14 mouse cellular contexts compared by ENCODE assay signal in genomic region chr7:18924321-18924720, GRCm38 (mm10). TPM values are rescaled to one million over a fixed set of nuclear protein-coding genes. Genes with fewer than 3 reads are reported as not detected.
DNase-seq lines count a peak whose midpoint lies in the region; ATAC-seq and TF ChIP-seq lines count a peak whose summit lies in the region.
"Had no signal": no experiment of that assay in that cellular context is flagged by ENCODE, and none has a peak within 500 bp of the region (broad histone marks: within the 10 kb centered on the region; RNA-seq: fewer than 3 reads in every experiment).

No protein-coding gene starts in this region.

- no peak for TF ChIP-seq CTCF in layer of hippocampus, adult 2 months (conservative IDR thresholded peaks at IDR 0.05)

- H3K4me1 ChIP-seq in forebrain, embryonic 13.5 days, result peaks cover 67% of the 10 kb centered on the region
- H3K4me1 ChIP-seq in midbrain, embryonic 10.5 days, result peaks cover 81% of the 10 kb centered on the region
- peaks cover 70% of the 10 kb centered on the region for H3K4me1 ChIP-seq in neural tube, embryonic 15.5 days

- no peaks in the 10 kb centered on the region for H3K9me3 ChIP-seq in forebrain, embryonic 13.5 days (replicated peaks)
- no peaks in the 10 kb centered on the region for H3K9me3 ChIP-seq in midbrain, embryonic 10.5 days (replicated peaks)
- no peaks in the 10 kb centered on the region for H3K9me3 ChIP-seq in neural tube, embryonic 15.5 days (replicated peaks)

- no peak overlapping the region for H3K4me3 ChIP-seq in layer of hippocampus, adult 2 months
- H3K4me3 ChIP-seq in forebrain, embryonic 13.5 days, result no peak overlapping the region
- H3K4me3 ChIP-seq in midbrain, embryonic 10.5 days, result peak overlapping the region; percentile 35; the same call in 1 of the 2 replicates
- H3K4me3 ChIP-seq in neural tube, embryonic 15.5 days (replicated peaks), result no peak overlapping the region

- H3K27me3 ChIP-seq in forebrain, embryonic 13.5 days, result no peaks in the 10 kb centered on the region
- 0 out of 2 replicates have a peak, but pooled peaks cover 9% of the 10 kb centered on the region for H3K27me3 ChIP-seq in midbrain, embryonic 10.5 days (ENCODE audit: low read depth, poor library complexity, severe bottlenecking)
- H3K27me3 ChIP-seq in neural tube, embryonic 15.5 days (replicated peaks), result no peaks in the 10 kb centered on the region

- DNase-seq in layer of hippocampus, adult 2 months (ENCODE audit: low spot score in 2 of 2), result no peak
- DNase-seq in layer of hippocampus, adult 9-11 months, result no peak
- DNase-seq in midbrain, embryonic 10.5 days (ENCODE audit: low spot score), result no peak
- DNase-seq in adrenal gland, adult (ENCODE audit: inconsistent age in 2 of 2, low spot score in 1 of 2), result no peak
- no peak for DNase-seq in yolk sac, embryonic 10.5 days (ENCODE audit: low spot score)
- no peak for DNase-seq in kidney, adult 11 months
- DNase-seq: adrenal gland, postnatal 36 days; heart, postnatal 4 days; kidney, postnatal 14 days had no signal

- H3K4me2 ChIP-seq in forebrain, embryonic 13.5 days, result peak overlapping the region; percentile 46
- peak overlapping the region; percentile 79 for H3K4me2 ChIP-seq in neural tube, embryonic 15.5 days

- ATAC-seq in forebrain, embryonic 13.5 days, result no peak
- no peak for ATAC-seq in neural tube, embryonic 15.5 days (ENCODE audit: low FRiP score)

- H3K9ac ChIP-seq in forebrain, embryonic 13.5 days, result peak overlapping the region; percentile 37; the same call in 1 of the 2 replicates
- no peak overlapping the region; the same call in 1 of the 2 replicates for H3K9ac ChIP-seq in neural tube, embryonic 15.5 days (replicated peaks)

- H3K36me3 ChIP-seq in forebrain, embryonic 13.5 days (ENCODE audit: poor library complexity, severe bottlenecking), result no peaks in the 10 kb centered on the region
- peaks cover 3% of the 10 kb centered on the region; the same call in 1 of the 2 replicates for H3K36me3 ChIP-seq in midbrain, embryonic 10.5 days
- no peaks in the 10 kb centered on the region for H3K36me3 ChIP-seq in neural tube, embryonic 15.5 days

- H3K27ac ChIP-seq in layer of hippocampus, adult 2 months, result peak overlapping the region; percentile 99
- H3K27ac ChIP-seq in forebrain, embryonic 13.5 days, result peak overlapping the region; percentile 90
- peak overlapping the region; percentile 99 for H3K27ac ChIP-seq in midbrain, embryonic 10.5 days (replicated peaks)
- peak overlapping the region; percentile 92 for H3K27ac ChIP-seq in neural tube, embryonic 15.5 days (replicated peaks)

- 6% methylated on average over 8 of the region's 8 CpGs for WGBS in forebrain, embryonic 13.5 days
- 11% methylated on average over 8 of the region's 8 CpGs for WGBS in midbrain, embryonic 10.5 days
- 4% methylated on average over 8 of the region's 8 CpGs for WGBS in neural tube, embryonic 15.5 days

RNA-seq across cellular contexts. Expression of gene Nova2, which starts 1.4 kb away (rescaled TPM):
- total RNA-seq in layer of hippocampus, adult 2 months (2021), result 10 to 100 TPM; 82.7 to 85.4 TPM
- polyA plus RNA-seq in forebrain, embryonic 13.5 days (2015; fragmentation: Nextera tagmentation; extraction: Ambion mirVana), result 12.3 and 13.7 TPM in 2 replicates
- polyA plus RNA-seq in midbrain, embryonic 10.5 days (2016; fragmentation: Nextera tagmentation; extraction: Ambion mirVana), result 3.9 and 6.2 TPM in 2 replicates
- polyA plus RNA-seq in neural tube, embryonic 15.5 days (2015; fragmentation: Nextera tagmentation; extraction: Ambion mirVana), result 9.4 and 10.6 TPM in 2 replicates
- total RNA-seq: granulocyte monocyte progenitor cell, adult 5-6 weeks; neutrophil, adult 5-6 weeks had no signal
- polyA plus RNA-seq: CD4-positive, CD25-positive, alpha-beta regulatory T cell, adult 4 months had no signal

RNA-seq across cellular contexts. Expression of gene Ccdc61, which starts 14.1 kb away (rescaled TPM):
- 10 to 100 TPM; 10.9 to 12.6 TPM for total RNA-seq in layer of hippocampus, adult 2 months (2021)
- polyA plus RNA-seq in forebrain, embryonic 13.5 days (2015; fragmentation: Nextera tagmentation; extraction: Ambion mirVana), result 25.6 and 27.9 TPM in 2 replicates
- polyA plus RNA-seq in midbrain, embryonic 10.5 days (2016; fragmentation: Nextera tagmentation; extraction: Ambion mirVana), result 38.5 and 38.7 TPM in 2 replicates
- polyA plus RNA-seq in neural tube, embryonic 15.5 days (2015; fragmentation: Nextera tagmentation; extraction: Ambion mirVana), result 29.9 and 31.9 TPM in 2 replicates

RNA-seq across cellular contexts. Expression of gene Pglyrp1, which starts 53.2 kb away (rescaled TPM):
- 10 to 100 TPM; 15.1 to 15.2 TPM for total RNA-seq in layer of hippocampus, adult 2 months (2021)
- polyA plus RNA-seq in forebrain, embryonic 13.5 days (2015; fragmentation: Nextera tagmentation; extraction: Ambion mirVana), result 7.4 and 8.2 TPM in 2 replicates
- 1.6 and 1.7 TPM in 2 replicates for polyA plus RNA-seq in midbrain, embryonic 10.5 days (2016; fragmentation: Nextera tagmentation; extraction: Ambion mirVana)
- polyA plus RNA-seq in neural tube, embryonic 15.5 days (2015; fragmentation: Nextera tagmentation; extraction: Ambion mirVana), result 19.2 and 26.6 TPM in 2 replicates
